24 mouse cellular contexts compared by ENCODE assay signal in genomic region chr15:31257329-31257728, GRCm38 (mm10). TPM values are rescaled to one million over a fixed set of nuclear protein-coding genes. Genes with fewer than 3 reads are reported as not detected.
DNase-seq lines count a peak whose midpoint lies in the region; ATAC-seq lines count a peak whose summit lies in the region.
"Had no signal": no experiment of that assay in that cellular context is flagged by ENCODE, and none has a peak within 500 bp of the region (broad histone marks: within the 10 kb centered on the region; RNA-seq: fewer than 3 reads in every experiment).

No protein-coding gene starts in this region.

- no peak overlapping the region for H3K4me2 ChIP-seq in lung, embryonic 15.5 days
- H3K4me2 ChIP-seq in midbrain, embryonic 14.5 days (ENCODE audit: low read length) = no peak overlapping the region
- H3K4me2 ChIP-seq: embryonic facial prominence, embryonic 15.5 days; heart, embryonic 11.5 days; heart, embryonic 15.5 days; hindbrain, embryonic 13.5 days had no signal

- WGBS in lung, embryonic 15.5 days = 72% methylated on average over 1 of the region's 1 CpGs
- 91% methylated on average over 1 of the region's 1 CpGs for WGBS in midbrain, embryonic 14.5 days
- WGBS in midbrain, embryonic 10.5 days = 95% methylated on average over 1 of the region's 1 CpGs

- ATAC-seq in frontal cortex, adult (ENCODE audit: low TSS enrichment) = peak; percentile 83
- peak; percentile 73; the same call in 1 of the 2 replicates for ATAC-seq in lung, embryonic 15.5 days (ENCODE audit: borderline replicate concordance, extremely low read depth, low FRiP score, low TSS enrichment)
- no peak for ATAC-seq in midbrain, embryonic 14.5 days (ENCODE audit: low FRiP score, low TSS enrichment)
- ATAC-seq: CD4-positive, CD25-positive, alpha-beta regulatory T cell, adult 4 months; forebrain, embryonic 14.5 days had no signal

- H3K27ac ChIP-seq in lung, embryonic 15.5 days = peak overlapping the region; percentile 53
- H3K27ac ChIP-seq in midbrain, embryonic 14.5 days (replicated peaks; ENCODE audit: low read depth, low read length) = 0 out of 2 replicates have a peak overlapping the region, but pooled peaks have one; percentile 26
- no peak overlapping the region for H3K27ac ChIP-seq in midbrain, embryonic 10.5 days (replicated peaks)
- H3K27ac ChIP-seq: embryonic facial prominence, embryonic 15.5 days; forebrain, embryonic 10.5 days; heart, adult 2 months; heart, embryonic 15.5 days; hindbrain, embryonic 13.5 days had no signal

- H3K36me3 ChIP-seq in lung, embryonic 15.5 days = no peaks in the 10 kb centered on the region
- no peaks in the 10 kb centered on the region for H3K36me3 ChIP-seq in midbrain, embryonic 14.5 days (ENCODE audit: control insufficient read depth, insufficient read depth, low read length)
- no peaks in the 10 kb centered on the region for H3K36me3 ChIP-seq in midbrain, embryonic 10.5 days
- H3K36me3 ChIP-seq: embryonic facial prominence, embryonic 15.5 days; forebrain, embryonic 10.5 days; heart, embryonic 15.5 days; hindbrain, embryonic 13.5 days had no signal

- H3K4me3 ChIP-seq in lung, embryonic 15.5 days = no peak overlapping the region
- H3K4me3 ChIP-seq in midbrain, embryonic 14.5 days (replicated peaks; ENCODE audit: low read depth, low read length) = no peak overlapping the region
- H3K4me3 ChIP-seq in midbrain, embryonic 10.5 days = no peak overlapping the region
- H3K4me3 ChIP-seq: embryonic facial prominence, embryonic 15.5 days; erythroblast, embryonic 14.5 days; forebrain, embryonic 10.5 days; heart, adult 2 months; heart, embryonic 15.5 days; hindbrain, embryonic 13.5 days had no signal

- no peak overlapping the region for H3K9ac ChIP-seq in lung, embryonic 15.5 days
- no peak overlapping the region for H3K9ac ChIP-seq in midbrain, embryonic 14.5 days (replicated peaks; ENCODE audit: low read length)
- H3K9ac ChIP-seq: embryonic facial prominence, embryonic 15.5 days; heart, embryonic 15.5 days; hindbrain, embryonic 13.5 days had no signal

- H3K9me3 ChIP-seq in lung, embryonic 15.5 days = no peaks in the 10 kb centered on the region
- H3K9me3 ChIP-seq in midbrain, embryonic 14.5 days (ENCODE audit: control insufficient read depth, low read length) = no peaks in the 10 kb centered on the region
- H3K9me3 ChIP-seq in midbrain, embryonic 10.5 days (replicated peaks) = no peaks in the 10 kb centered on the region
- H3K9me3 ChIP-seq: embryonic facial prominence, embryonic 15.5 days; forebrain, embryonic 10.5 days; heart, embryonic 15.5 days; hindbrain, embryonic 13.5 days had no signal

- no peak for DNase-seq in frontal cortex, postnatal 36 days (ENCODE audit: low spot score in 2 of 2)
- no peak for DNase-seq in lung, postnatal 36 days
- DNase-seq in midbrain, embryonic 14.5 days = no peak
- DNase-seq in midbrain, embryonic 10.5 days (ENCODE audit: low spot score) = no peak
- peak; percentile 24 for DNase-seq in brain, adult 2 months (ENCODE audit: low read depth, low spot score)
- no peak for DNase-seq in cerebellum, adult 9-11 months
- DNase-seq: adrenal gland, postnatal 14 days; B cell, adult 2 months; cerebellum, adult 2 months; cerebellum, postnatal 14 days; embryo, embryonic 11 days; gastrocnemius, postnatal 10 days; heart, adult 2 months; heart, postnatal 14 days had no signal

- no peaks in the 10 kb centered on the region for H3K27me3 ChIP-seq in lung, embryonic 15.5 days
- no peaks in the 10 kb centered on the region for H3K27me3 ChIP-seq in midbrain, embryonic 14.5 days (ENCODE audit: control insufficient read depth, insufficient read depth, low read length)
- no peaks in the 10 kb centered on the region for H3K27me3 ChIP-seq in midbrain, embryonic 10.5 days (ENCODE audit: low read depth, poor library complexity, severe bottlenecking)
- H3K27me3 ChIP-seq: embryonic facial prominence, embryonic 15.5 days; heart, embryonic 15.5 days; hindbrain, embryonic 13.5 days had no signal

- H3K4me1 ChIP-seq in lung, embryonic 15.5 days = peaks cover 33% of the 10 kb centered on the region
- peaks cover 7% of the 10 kb centered on the region for H3K4me1 ChIP-seq in midbrain, embryonic 14.5 days (ENCODE audit: control insufficient read depth, insufficient read depth, low read length)
- H3K4me1 ChIP-seq in midbrain, embryonic 10.5 days = peaks cover 3% of the 10 kb centered on the region; the same call in 1 of the 2 replicates

RNA-seq across cellular contexts. Expression of gene Dap, which starts 33.2 kb away (rescaled TPM):
- 83.1 and 87.2 TPM in 2 replicates for polyA plus RNA-seq in lung, embryonic 15.5 days (2015; fragmentation: Nextera tagmentation; extraction: Ambion mirVana)
- polyA plus RNA-seq in midbrain, embryonic 14.5 days (2014; fragmentation: Nextera tagmentation; extraction: Ambion mirVana) = 21.3 and 27.4 TPM in 2 replicates
- 32.9 and 38.4 TPM in 2 replicates for polyA plus RNA-seq in midbrain, embryonic 10.5 days (2016; fragmentation: Nextera tagmentation; extraction: Ambion mirVana)
